18 mouse cellular contexts compared by ENCODE assay signal in genomic region chr3:53552691-53553090, GRCm38 (mm10).
"Had no signal": no experiment of that assay in that cellular context is flagged by ENCODE, and none has a peak within 500 bp of the region (broad histone marks: within the 10 kb centered on the region; RNA-seq: fewer than 3 reads in every experiment).

No protein-coding gene starts in this region.

- H3K27ac ChIP-seq: liver, embryonic 15.5 days; lung, embryonic 15.5 days; macrophage; midbrain, embryonic 12.5 days; midbrain, embryonic 15.5 days; neural tube, embryonic 12.5 days; stomach, embryonic 15.5 days; stomach, postnatal 0 days had no signal

- H3K27me3 ChIP-seq: liver, embryonic 15.5 days; lung, embryonic 15.5 days; midbrain, embryonic 12.5 days; midbrain, embryonic 15.5 days; neural tube, embryonic 12.5 days; stomach, embryonic 15.5 days had no signal

- H3K4me2 ChIP-seq: liver, embryonic 15.5 days; lung, embryonic 15.5 days; midbrain, embryonic 12.5 days; midbrain, embryonic 15.5 days; neural tube, embryonic 12.5 days; stomach, embryonic 15.5 days had no signal

- ATAC-seq: liver, postnatal 0 days; lung, postnatal 0 days; midbrain, embryonic 15.5 days had no signal

- H3K4me1 ChIP-seq: liver, embryonic 15.5 days; midbrain, embryonic 12.5 days; midbrain, embryonic 15.5 days; neural tube, embryonic 12.5 days had no signal

- H3K4me3 ChIP-seq: liver, embryonic 15.5 days; lung, embryonic 15.5 days; megakaryocyte, embryonic 14.5 days; midbrain, embryonic 12.5 days; midbrain, embryonic 15.5 days; neural tube, embryonic 12.5 days; stomach, embryonic 15.5 days had no signal

- H3K36me3 ChIP-seq: liver, embryonic 15.5 days; lung, embryonic 15.5 days; midbrain, embryonic 12.5 days; midbrain, embryonic 15.5 days; neural tube, embryonic 12.5 days had no signal

- H3K9ac ChIP-seq: liver, embryonic 15.5 days; liver, postnatal 0 days; lung, embryonic 15.5 days; midbrain, embryonic 12.5 days; midbrain, embryonic 15.5 days; neural tube, embryonic 12.5 days; stomach, embryonic 15.5 days had no signal

- DNase-seq: liver, postnatal 0 days; lung, adult 2 months; lung, postnatal 14 days; lung, postnatal 36 days; right cerebral cortex, postnatal 14 days; thymus, adult 2 months; thymus, postnatal 25 days; thymus, postnatal 4 days had no signal

- H3K9me3 ChIP-seq: liver, embryonic 15.5 days; lung, embryonic 15.5 days; midbrain, embryonic 12.5 days; midbrain, embryonic 15.5 days; neural tube, embryonic 12.5 days; stomach, embryonic 15.5 days had no signal
